Mouse (Mus musculus): ENCODE measurements at regions not wholly inside any gene's neighbourhood (a gene's known extent, or its start where the extent isn't known, plus 50 kb on each side); places are given as distances from the start of the nearest gene placed in this dataset.

DNA sequence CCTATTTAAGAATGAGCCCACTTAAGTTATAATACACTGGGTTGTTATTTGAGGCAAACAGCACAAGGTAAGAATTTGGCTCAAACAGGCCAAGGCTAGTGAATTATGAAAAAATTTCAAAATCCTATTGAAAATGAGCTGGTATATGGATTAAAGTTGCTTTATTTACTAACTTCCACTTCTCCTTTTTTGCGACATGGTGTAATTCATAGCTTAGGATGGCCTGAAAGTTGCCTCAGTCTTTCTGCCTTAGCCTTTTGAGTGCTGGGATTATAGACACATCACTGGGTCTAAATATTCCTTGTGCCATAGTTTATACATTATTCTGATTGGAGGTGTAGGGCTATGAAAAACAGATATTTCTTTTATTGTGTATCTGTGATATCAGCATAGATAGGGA is 81.9 kb downstream of the Edem1 start:
- DNase-seq, result no peak

GRCm38 (mm10) chr6:108912539-108912938 is 84.1 kb downstream of the Edem1 start:
- no peak for DNase-seq

- no peak for DNase-seq
Observed at GRCm38 (mm10) chr6:108919372-108919913, 91.0 kb downstream of the Edem1 start.

GRCm38 (mm10) chr6:108921181-108921580 is 92.7 kb downstream of the Edem1 start:
- no peak for DNase-seq

DNA sequence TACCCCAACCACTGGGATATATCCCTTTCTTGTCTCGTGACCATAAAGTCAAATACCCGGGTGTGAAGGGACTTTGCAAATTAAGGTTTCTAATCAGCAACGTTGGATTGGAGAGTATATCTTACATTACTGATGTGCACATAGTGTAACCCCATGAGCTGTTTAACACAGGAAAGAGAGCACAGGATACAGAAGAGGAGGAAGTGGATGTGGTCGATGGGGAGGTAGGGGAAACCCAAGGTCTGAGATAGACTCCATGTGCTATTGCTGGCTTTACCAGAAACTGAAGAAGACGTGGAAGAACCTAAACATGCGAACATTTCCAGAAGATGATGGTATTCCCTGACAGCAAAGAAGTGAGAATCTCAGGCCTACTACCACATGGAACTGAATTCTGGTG is 94.1 kb downstream of the Edem1 start:
- no peak for DNase-seq

- DNase-seq, result no peak
Observed at GRCm38 (mm10) chr6:108928981-108929380, 100.5 kb downstream of the Edem1 start.

DNA sequence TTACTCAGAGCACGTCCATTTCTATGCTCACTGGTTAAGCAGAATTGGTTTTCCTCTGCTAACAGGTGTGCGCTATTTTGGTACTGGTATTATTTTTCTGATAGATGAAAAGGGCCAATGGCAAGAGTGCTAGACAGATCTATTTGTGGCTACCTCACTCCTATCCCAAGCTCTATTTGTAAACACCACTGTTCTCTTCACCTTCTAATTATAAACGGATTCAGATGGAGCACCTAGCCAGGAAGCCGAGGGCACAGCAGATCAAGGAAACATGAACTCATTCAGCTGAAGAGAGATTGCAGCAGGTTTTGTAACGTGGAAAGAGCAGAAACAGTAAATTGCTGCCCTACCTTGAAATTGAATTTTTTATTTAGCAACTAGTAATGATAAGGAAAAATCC is 110.2 kb downstream of the Edem1 start:
- no peak for DNase-seq

- DNase-seq, result no peak
Observed at GRCm38 (mm10) chr6:108942288-108942687, 113.8 kb downstream of the Edem1 start.

- no peak for DNase-seq
Observed at GRCm38 (mm10) chr6:108952389-108952788, 123.9 kb downstream of the Edem1 start.

GRCm38 (mm10) chr6:108962810-108963209 is 134.4 kb downstream of the Edem1 start:
- DNase-seq, result no peak

- DNase-seq, result peak; percentile 53
Observed at GRCm38 (mm10) chr6:108963295-108963694, 134.9 kb downstream of the Edem1 start.

GRCm38 (mm10) chr6:108969477-108970176 is 141.2 kb downstream of the Edem1 start:
- DNase-seq, result no peak

DNA sequence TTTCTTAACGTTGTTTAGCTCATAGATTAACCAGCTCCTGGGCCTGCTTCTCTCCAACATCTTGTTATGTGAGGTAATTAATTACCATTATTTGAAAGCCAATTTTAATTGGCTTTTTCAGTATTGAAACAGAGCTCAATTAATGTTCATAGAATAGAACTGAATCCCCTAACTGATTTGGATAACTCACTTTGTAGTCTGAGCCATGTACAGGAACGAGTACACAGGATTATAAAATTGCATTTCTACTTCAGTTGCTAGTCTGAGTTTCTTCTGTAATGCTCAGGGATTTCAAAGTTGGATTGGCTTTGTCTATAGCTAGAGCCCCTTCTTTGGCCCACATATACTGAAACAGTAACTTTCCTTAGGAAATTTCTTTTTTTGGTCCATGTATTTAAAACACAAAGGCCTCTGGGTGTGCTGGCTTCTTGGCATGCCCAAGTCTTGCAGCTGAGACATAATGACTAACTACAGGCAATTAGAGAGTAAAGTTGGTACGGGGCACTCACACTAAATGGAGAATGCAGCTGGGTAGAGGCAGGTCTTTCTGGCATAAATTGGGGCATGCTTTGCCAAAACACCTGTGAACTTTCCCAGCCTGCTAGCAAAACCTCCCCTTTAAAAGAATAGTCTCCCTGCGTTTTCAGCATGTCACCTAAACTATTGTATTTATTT is 143.1 kb downstream of the Edem1 start:
- no peak for DNase-seq

DNA sequence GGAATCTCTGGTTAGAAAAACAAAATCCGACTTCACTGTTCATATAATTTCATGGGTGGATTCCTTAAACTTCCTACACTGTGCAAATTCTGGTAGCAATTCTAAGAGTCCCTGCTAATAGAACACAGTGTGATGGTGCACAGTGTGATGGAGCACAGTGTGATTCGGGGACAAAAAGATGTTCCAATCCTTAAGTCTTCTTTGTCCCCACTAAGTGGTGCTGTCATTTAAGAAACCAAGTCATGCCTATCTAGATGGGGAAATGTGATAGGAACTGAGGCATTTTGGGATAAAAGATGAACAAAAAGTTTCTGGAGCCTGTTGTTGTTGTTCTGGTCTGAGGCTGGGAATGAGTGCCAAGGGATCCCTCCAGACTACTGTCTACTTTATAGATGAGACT is 145.3 kb downstream of the Edem1 start:
- DNase-seq, result no peak

- DNase-seq, result no peak
Observed at GRCm38 (mm10) chr6:108989506-108989905, 161.1 kb downstream of the Edem1 start.

GRCm38 (mm10) chr6:108993743-108994142 is 165.3 kb downstream of the Edem1 start:
- DNase-seq, result no peak

GRCm38 (mm10) chr6:109004443-109004842 is 176.0 kb downstream of the Edem1 start:
- DNase-seq, result no peak

DNA sequence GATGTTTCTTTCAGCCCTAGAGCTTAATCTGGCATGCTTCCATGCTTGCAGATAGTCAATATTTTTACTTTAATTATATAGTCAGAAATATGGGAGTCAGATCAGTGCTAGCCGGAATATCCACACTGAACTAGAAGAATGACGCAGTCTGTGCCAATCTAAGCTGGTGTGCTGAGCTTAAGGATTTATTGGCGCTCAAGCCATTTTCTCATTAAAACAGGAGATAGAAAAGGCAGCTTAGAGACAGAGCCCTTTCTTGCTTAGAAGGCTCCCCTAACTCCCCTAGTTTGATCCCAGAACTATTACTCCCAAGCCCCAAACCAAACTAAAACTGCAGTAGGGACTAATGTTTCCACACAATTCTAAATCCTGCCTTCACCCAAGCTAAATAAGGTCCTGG is 180.9 kb downstream of the Edem1 start:
- no peak for DNase-seq

- DNase-seq, result no peak
Observed at GRCm38 (mm10) chr6:109009793-109010192, 181.4 kb downstream of the Edem1 start.

DNA sequence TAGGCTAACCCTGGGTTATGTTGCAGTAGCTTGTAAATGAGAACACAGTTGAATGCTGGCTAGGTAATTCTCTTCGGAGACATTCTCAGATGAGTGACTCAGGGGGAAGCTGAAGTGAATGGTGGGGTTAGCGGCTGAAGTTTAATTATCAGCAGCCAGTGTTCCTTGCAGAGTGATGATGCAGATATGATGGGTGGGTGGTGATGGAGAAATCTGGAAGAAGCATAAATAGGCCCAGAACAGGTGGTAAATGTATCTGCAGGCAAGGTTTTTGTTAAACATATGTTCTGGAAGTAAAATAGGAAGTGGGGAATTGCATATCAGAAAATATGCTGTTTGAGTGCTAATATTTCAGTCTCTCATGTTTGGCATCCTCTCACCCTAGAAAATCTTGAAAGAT is 191.3 kb downstream of the Edem1 start:
- no peak for DNase-seq
